Mouse (Mus musculus): ENCODE measurements at regions not wholly inside any gene's neighbourhood (a gene's known extent, or its start where the extent isn't known, plus 50 kb on each side); places are given as distances from the start of the nearest gene placed in this dataset.

- DNase-seq (ENCODE audit: low spot score in 2 of 2) = no peak
Measured at GRCm38 (mm10) chr13:16745644-16746043, 734.0 kb downstream of the Inhba start.

- no peak for DNase-seq (ENCODE audit: low spot score in 2 of 2)
Measured at GRCm38 (mm10) chr13:16746451-16746850, 734.8 kb downstream of the Inhba start.

GRCm38 (mm10) chr13:16756264-16756663 is 744.6 kb downstream of the Inhba start:
- no peak for DNase-seq (ENCODE audit: low spot score in 2 of 2)

DNA sequence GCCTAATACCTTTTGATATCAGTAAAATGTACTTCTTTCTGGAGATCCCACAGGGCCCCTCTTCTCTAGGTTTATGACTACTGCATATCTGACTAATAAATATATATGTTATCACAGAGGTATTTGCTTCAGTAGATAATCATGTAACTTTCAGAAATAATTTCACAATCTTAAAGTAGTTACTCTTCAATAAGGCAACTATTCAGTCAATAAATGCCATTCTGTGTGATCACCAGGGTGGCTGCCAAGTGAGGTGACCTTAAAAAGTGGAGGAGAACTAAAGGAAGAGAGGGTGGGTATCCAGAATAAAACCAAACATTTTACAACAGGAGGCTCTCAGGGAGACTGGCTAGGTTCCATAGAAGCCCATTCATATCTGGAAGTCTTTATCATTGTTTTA is 748.4 kb downstream of the Inhba start:
- no peak for DNase-seq (ENCODE audit: low spot score in 2 of 2)

DNA sequence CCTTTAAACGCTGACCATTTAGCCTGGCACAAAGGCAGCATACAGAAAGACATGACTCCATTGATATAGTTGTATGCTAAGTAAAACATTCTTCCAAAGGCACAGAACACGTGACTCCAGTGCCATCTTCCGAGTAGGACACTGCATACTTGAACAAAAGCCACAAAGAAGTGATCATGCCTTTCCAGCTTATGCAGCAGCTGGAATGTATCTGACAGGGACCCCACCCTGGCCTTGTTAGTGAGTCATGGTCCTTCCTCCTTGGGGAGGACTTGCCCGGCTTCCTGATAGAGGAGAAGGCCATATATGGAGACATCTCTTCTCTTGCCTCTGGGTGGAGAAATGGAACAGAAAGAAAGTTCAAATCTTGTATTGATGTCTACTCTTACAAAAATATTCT is 749.8 kb downstream of the Inhba start:
- DNase-seq (ENCODE audit: low spot score in 2 of 2) = no peak

DNA sequence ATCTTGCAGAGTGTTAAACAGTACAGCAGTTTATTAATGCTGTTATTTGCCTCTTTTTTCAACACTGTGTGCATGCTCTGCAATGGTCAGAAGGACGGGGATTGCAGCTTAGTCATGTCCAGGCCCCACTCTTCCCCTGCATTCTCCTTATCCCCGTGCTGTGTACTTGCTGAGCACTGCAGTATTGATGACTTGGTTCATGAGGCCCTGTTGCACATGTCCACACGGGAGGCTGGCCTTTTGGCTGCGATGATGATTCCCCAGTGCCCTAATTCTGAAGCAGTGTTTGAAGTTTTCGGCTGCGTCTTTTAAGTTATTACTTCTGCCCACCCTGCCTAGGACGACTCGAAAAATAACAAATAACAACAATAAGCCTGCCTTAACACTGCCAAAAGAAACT is 750.7 kb downstream of the Inhba start:
- DNase-seq (ENCODE audit: low spot score in 2 of 2) = no peak

DNA sequence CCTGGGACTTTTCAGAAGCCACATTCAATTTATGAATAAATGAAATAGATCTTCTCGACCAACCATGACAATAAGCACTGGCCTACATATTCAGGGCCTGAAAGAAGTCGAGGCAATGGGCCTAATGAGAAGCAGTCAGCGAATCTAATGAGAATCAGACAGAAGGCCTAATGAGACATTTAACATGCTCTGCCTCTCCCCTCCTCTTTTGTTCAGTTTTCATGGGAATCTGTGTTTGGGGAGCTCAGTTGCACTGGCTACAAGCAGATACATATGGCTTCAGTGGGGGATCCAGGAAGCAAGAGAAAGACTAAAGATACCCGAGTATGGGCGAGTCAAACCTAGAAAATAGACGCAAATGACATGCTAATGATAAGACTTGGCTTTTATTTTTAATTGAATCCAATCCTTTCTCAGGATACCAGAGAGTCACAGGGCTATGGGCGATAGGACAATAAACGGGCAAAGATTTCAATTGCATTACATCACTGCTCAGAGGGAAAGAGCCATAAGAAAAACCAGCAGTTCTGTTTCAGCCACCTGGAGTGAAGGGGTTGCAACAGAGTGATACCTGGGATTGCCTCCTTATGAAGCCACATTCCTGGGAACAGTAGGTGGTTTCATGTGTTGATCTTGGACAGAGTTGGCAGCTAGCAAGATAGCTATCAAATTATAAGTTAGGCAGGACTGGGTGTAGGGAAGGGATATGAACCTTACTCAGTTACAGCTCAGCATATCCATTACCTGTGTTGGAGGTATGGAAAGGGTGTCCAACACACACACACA is 751.3 kb downstream of the Inhba start:
- DNase-seq (ENCODE audit: low spot score in 2 of 2) = peak; percentile 13 to 66

GRCm38 (mm10) chr13:16763746-16764145 is 752.1 kb downstream of the Inhba start:
- DNase-seq (ENCODE audit: low spot score in 2 of 2) = peak; percentile 21 to 48

- no peak for DNase-seq (ENCODE audit: low spot score in 2 of 2)
Measured at GRCm38 (mm10) chr13:16769409-16769808, 757.8 kb downstream of the Inhba start.

DNA sequence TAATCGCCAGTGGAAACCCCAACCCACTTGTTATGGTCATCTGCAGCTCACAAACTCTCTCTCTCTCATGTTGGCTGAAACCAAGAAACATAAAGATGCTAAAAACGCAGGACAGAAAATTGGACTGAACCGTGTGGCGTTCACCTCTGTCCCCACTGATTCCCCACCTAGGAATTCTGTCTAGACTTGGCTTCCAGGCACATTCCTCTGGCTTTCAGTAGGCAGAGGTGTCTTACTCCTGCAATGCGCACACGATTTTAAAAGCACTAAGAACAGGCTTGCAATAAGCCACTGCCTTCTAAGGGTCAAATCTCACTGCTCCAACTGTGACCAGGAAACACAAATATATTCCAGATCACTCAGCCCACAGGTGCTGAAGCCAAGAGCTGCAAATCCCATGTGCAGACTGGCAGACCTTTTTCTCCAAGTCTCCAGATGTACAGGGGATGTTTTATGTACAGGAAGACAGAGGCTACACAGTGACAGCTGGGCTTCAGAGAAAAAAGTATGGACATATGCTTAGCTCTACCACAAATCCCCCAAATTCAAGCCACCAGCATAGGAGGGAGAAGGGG is 758.3 kb downstream of the Inhba start:
- DNase-seq (ENCODE audit: low spot score in 2 of 2) = no peak

- DNase-seq (ENCODE audit: low spot score in 2 of 2) = no peak
Measured at GRCm38 (mm10) chr13:16771845-16772244, 760.2 kb downstream of the Inhba start.

DNA sequence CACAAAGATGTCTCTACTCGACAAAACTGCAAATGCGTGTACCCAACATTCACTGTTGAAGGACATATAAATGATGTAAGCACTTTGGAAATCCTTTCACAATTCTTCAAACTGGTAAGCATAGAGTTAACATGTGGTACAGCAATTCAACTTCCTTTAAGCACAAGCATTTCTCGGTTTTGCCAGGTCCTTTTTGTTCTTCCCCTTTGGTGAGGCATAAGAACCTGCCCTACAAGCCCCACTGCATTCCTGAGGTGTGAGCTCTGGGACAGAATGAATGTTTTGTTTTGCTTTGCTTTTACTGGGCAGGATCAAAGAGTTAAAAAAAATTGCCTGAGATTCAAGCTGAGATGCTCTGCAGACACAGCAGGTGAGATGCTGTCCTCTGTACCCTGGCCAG is 793.9 kb downstream of the Inhba start:
- DNase-seq (ENCODE audit: low spot score in 2 of 2) = no peak

Data from layer of hippocampus, postnatal 14 days (tissue).